Mouse (Mus musculus): ENCODE measurements around the gene B430305J03Rik.

DNA sequence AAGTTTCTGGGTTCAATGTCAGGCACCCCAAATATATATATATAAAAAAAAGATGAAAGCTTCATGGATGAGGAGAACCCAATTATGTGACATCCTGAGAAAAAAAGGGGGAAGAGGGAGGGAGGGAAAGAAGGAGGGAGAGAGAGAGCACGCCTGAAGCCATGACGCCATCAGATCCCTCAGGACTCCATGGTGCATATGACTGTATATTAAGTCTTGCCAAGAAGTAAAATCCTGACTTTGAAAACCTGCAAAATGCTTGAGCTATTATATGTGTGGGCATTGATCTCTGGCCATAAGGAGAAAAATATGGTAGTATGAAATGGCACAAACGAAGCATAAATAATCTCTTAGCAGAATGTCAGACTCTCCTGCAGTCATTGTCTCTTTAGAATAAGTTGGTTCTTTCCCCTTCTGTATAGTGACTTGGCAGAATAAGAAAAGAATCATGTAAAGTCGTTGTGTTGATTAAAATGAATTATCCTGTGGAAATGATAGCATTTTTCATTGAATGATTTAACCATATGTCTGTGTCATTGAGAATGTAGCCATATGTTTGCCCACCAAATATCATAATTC, 17.6 kb downstream of the B430305J03Rik start:
- no peak for TF ChIP-seq CTCF (IDR thresholded peaks at IDR 0.05; ENCODE audit: control insufficient read depth, insufficient read depth, low read length)
- no peak for TF ChIP-seq POLR2A (IDR thresholded peaks at IDR 0.05; ENCODE audit: borderline replicate concordance, control insufficient read depth, low read depth, low read length)

Measured in bone marrow, adult 2 months (tissue).